Mouse (Mus musculus) heart, embryonic 15.5 days (tissue): ENCODE results near the gene Trp53i11. TPM values are rescaled to one million over a fixed set of nuclear protein-coding genes. Genes with fewer than 3 reads are reported as not detected.
A peak's percentile ranks its signal among the peaks of the same experiment; 100 is the strongest.

Experiments used
- ATAC-seq: fragments of 200-750 bp; cut with Nextera tagmentation; replicated peaks from 2 replicates; pipeline ENCODE4 v1.8.0; 2017; ENCODE audit warnings: low read depth, moderate TSS enrichment; ENCODE audit not compliant: insufficient number of reproducible peaks, insufficient read depth, low FRiP score
- H3K27ac ChIP-seq: fragments of 300-500 bp; sonication (generic); 2 replicates; pipeline ENCODE4 v1.5.1; 2015; ENCODE audit warnings: mild to moderate bottlenecking, inconsistent platforms
- H3K27me3 ChIP-seq: fragments of 300-500 bp; sonication (generic); 2 replicates; pipeline ENCODE4 v1.6.1; 2015; ENCODE audit warnings: inconsistent platforms
- H3K36me3 ChIP-seq: fragments of 300-500 bp; sonication (generic); 2 replicates; pipeline ENCODE4 v1.6.1; 2015; ENCODE audit warnings: mild to moderate bottlenecking, inconsistent platforms
- H3K4me1 ChIP-seq: fragments of 300-500 bp; sonication (generic); replicated peaks from 2 replicates; pipeline ENCODE4 v1.6.1; 2015; ENCODE audit warnings: inconsistent platforms
- H3K4me2 ChIP-seq: fragments of 300-500 bp; sonication (generic); 2 replicates; pipeline ENCODE4 v1.6.1; 2015; ENCODE audit warnings: inconsistent platforms, mild to moderate bottlenecking, moderate library complexity
- H3K4me3 ChIP-seq: fragments of 300-500 bp; sonication (generic); 2 replicates; pipeline ENCODE4 v1.5.1; 2015; ENCODE audit warnings: mild to moderate bottlenecking, inconsistent platforms
- H3K9ac ChIP-seq: fragments of 300-500 bp; sonication (generic); 2 replicates; pipeline ENCODE4 v1.6.1; 2015; ENCODE audit warnings: mild to moderate bottlenecking, inconsistent platforms
- H3K9me3 ChIP-seq: fragments of 300-500 bp; sonication (generic); replicated peaks from 2 replicates; pipeline ENCODE4 v1.6.1; 2016; ENCODE audit warnings: inconsistent platforms
- whole genome bisulfite sequencing: fragments of 180-500 bp; shearing (Covaris S2); methylation state at CpG from one replicate; pipeline ENCODE4 v1.1.7; 2015; ENCODE audit warnings: mixed read lengths; 5-methylcytosine and 5-hydroxymethylcytosine counted together
- polyA plus RNA-seq: library from polyadenylated mRNA; unstranded; fragments of >200 nt; fragmentation: Nextera tagmentation; extraction: Ambion mirVana; gene quantifications from 2 replicates; pipeline ENCODE4 v1.2.1, GENCODE M21; 2015

The Trp53i11 gene
- polyA plus RNA-seq, 1 experiment from 2014 or later, result 19.7 TPM

DNA sequence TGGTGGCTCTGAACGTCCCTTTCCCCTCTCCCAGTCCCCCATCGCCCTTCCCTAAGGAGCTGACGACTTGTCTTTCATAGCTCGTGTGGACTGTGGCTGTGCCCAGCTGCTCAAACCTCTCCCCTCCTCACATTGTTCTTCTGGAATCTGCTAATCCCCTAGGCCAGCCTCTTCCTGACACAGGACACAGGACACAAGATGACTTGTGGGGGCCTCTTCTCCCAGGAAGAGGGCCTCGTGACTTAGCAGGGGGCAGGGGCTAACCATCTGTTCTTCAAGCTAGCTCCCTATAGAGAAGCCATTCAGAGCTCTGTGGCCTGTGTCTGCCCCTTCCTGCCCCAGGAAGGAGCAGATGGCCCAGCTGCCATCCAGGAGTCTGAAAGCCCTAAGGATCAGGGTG, 13.2 kb upstream of the Trp53i11 start:
- Histone ChIP-seq H3K4me2 (no peak overlapping the region), H3K27ac (no peak overlapping the region), H3K36me3 (no peaks in the 10 kb centered on the region), H3K9me3 (no peaks in the 10 kb centered on the region), H3K4me3 (no peak overlapping the region), H3K4me1 (peaks cover 12% of the 10 kb centered on the region; the same call in 1 of the 2 replicates), H3K9ac (no peak overlapping the region), H3K27me3 (peaks cover 55% of the 10 kb centered on the region)
- WGBS, result 32% methylated on average over 5 of the region's 5 CpGs
- ATAC-seq, result no peak

DNA sequence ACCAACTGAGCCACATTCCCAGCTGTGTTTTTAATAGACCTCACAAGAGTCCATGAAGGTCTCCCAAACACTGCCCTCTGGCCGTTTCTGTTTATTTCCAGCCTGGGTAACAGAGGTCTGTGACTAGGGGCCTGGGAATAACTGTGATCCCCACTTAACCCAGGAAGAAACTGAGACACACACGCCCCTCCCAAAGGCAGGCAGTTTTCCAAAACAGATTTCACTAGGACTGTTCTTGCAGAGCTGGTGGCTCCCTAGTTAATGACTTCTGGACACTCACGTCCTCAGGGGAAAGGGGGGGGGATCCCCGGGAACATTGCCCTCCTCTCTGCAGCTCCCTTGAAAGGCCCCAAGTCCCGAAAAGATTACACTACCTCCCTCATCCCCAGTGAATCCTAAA, 12.1 kb upstream of the Trp53i11 start:
- no peak overlapping the region for H3K4me2 ChIP-seq
- H3K27me3 ChIP-seq, result peaks cover 63% of the 10 kb centered on the region
- no peak overlapping the region for H3K9ac ChIP-seq
- ATAC-seq, result 0 out of 2 replicates have a peak, but pooled peaks have one; percentile 23
- peaks cover 16% of the 10 kb centered on the region for H3K4me1 ChIP-seq
- H3K4me3 ChIP-seq, result no peak overlapping the region
- WGBS, result 45% methylated on average over 5 of the region's 5 CpGs
- H3K27ac ChIP-seq, result no peak overlapping the region
- H3K36me3 ChIP-seq, result no peaks in the 10 kb centered on the region
- H3K9me3 ChIP-seq, result no peaks in the 10 kb centered on the region

GRCm38 (mm10) chr2:93175721-93176120, 11.6 kb upstream of the Trp53i11 start:
- no peak overlapping the region for H3K9ac ChIP-seq
- no peak overlapping the region for H3K4me3 ChIP-seq
- WGBS, result 63% methylated on average over 2 of the region's 2 CpGs
- H3K36me3 ChIP-seq, result no peaks in the 10 kb centered on the region
- H3K4me1 ChIP-seq, result peaks cover 17% of the 10 kb centered on the region
- H3K27ac ChIP-seq, result no peak overlapping the region
- no peak overlapping the region for H3K4me2 ChIP-seq
- no peak for ATAC-seq
- no peaks in the 10 kb centered on the region for H3K9me3 ChIP-seq
- H3K27me3 ChIP-seq, result peaks cover 63% of the 10 kb centered on the region

DNA sequence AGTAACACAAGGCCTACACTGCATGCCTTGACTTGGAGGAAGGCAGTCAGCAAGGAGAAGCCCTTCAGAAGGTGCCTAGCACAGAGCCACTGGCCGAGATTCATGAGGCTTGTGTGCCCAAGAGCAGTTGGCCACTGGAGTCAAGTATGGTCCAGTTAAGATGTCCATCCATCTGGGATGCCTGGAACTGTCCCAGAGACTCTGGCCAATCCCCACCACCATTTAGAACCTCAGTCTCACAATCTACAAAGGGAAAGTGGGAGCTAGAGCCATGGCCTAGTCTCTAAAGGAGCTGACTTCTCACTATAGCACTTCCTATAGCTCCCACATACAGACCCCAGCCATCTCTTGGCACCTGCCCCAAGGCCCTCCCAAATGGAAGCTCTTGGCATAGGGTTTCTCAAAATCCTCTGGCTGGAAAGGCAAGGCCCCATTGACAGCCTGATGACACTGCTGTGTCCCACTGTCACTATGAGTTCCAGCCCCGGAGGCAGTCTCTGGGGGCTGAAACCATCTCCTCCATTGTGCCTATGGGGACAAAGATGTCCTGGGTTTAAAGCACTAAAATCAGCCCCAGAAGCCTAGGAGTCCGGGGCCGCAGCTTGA, 11.1 kb upstream of the Trp53i11 start:
- Histone ChIP-seq H3K4me3 (no peak overlapping the region), H3K27me3 (peaks cover 61% of the 10 kb centered on the region), H3K9ac (no peak overlapping the region), H3K4me2 (no peak overlapping the region), H3K9me3 (no peaks in the 10 kb centered on the region), H3K27ac (peak overlapping the region; percentile 21; the same call in 1 of the 2 replicates), H3K4me1 (peaks cover 14% of the 10 kb centered on the region), H3K36me3 (no peaks in the 10 kb centered on the region)
- no peak for ATAC-seq
- 43% methylated on average over 4 of the region's 4 CpGs for WGBS

DNA sequence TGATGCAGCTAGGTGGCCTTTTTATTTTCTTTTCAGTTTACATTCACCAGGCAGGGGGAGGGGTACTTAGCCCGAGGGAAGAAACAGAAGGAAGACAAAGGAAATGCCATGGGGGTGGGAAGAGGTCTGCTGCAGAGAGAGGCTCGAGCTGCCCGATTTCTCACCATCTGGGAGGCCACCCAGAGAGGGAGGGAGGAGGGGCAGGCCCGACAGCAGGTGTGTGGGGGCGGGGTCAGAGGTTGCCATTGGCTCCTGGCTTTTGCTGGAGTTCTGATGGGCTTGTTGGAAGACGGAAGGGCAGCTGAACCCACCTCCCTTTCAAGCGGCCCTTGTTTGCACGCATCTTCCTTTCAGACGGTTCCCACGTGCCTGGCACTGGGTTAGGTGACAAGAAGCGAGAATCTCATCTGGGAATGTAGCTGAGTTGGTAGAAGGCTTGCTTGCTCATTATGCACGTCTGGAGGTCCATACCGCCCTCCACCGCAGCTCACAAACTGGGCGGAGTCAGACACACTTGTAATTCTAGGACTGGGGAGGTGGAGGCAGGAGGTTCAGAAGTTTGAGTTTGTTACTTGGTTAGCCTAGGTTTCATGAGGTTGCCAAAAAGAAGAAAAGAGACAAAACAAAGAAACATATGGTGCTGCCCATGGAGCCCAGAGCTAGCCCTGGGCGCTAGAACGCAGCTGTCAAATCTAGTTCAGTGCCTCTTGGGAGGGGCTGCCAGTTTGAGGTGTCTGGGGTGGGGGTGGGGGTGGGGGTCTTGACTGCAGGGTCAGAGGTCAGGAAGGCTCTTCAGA, 10.3 kb upstream of the Trp53i11 start:
- Histone ChIP-seq H3K9ac (no peak overlapping the region), H3K4me3 (no peak overlapping the region), H3K4me1 (peaks cover 14% of the 10 kb centered on the region), H3K9me3 (no peaks in the 10 kb centered on the region), H3K36me3 (no peaks in the 10 kb centered on the region), H3K27me3 (peaks cover 62% of the 10 kb centered on the region), H3K27ac (peak overlapping the region; percentile 21; the same call in 1 of the 2 replicates), H3K4me2 (no peak overlapping the region)
- WGBS, result 8% methylated on average over 17 of the region's 17 CpGs
- no peak; the same call in 1 of the 2 replicates for ATAC-seq

GRCm38 (mm10) chr2:93177668-93178312, 9.6 kb upstream of the Trp53i11 start:
- 86% methylated on average over 20 of the region's 20 CpGs for WGBS
- ATAC-seq, result no peak
- peaks cover 14% of the 10 kb centered on the region for H3K4me1 ChIP-seq
- H3K4me2 ChIP-seq, result no peak overlapping the region
- H3K36me3 ChIP-seq, result no peaks in the 10 kb centered on the region
- H3K9me3 ChIP-seq, result no peaks in the 10 kb centered on the region
- no peak overlapping the region for H3K9ac ChIP-seq
- peaks cover 66% of the 10 kb centered on the region for H3K27me3 ChIP-seq
- no peak overlapping the region for H3K4me3 ChIP-seq
- H3K27ac ChIP-seq, result no peak overlapping the region

- H3K4me2 ChIP-seq, result no peak overlapping the region
- H3K27ac ChIP-seq, result no peak overlapping the region
- H3K4me3 ChIP-seq, result no peak overlapping the region
- peaks cover 14% of the 10 kb centered on the region for H3K4me1 ChIP-seq
- H3K36me3 ChIP-seq, result no peaks in the 10 kb centered on the region
- H3K9ac ChIP-seq, result no peak overlapping the region
- H3K9me3 ChIP-seq, result no peaks in the 10 kb centered on the region
- H3K27me3 ChIP-seq, result peaks cover 69% of the 10 kb centered on the region
- ATAC-seq, result no peak
- 64% methylated on average over 4 of the region's 4 CpGs for WGBS
These were observed 9.1 kb upstream of the Trp53i11 start for GRCm38 (mm10) chr2:93178313-93178677.

- no peaks in the 10 kb centered on the region for H3K9me3 ChIP-seq
- 74% methylated on average over 5 of the region's 5 CpGs for WGBS
- no peak overlapping the region for H3K4me3 ChIP-seq
- H3K36me3 ChIP-seq, result no peaks in the 10 kb centered on the region
- no peak overlapping the region for H3K9ac ChIP-seq
- H3K27ac ChIP-seq, result no peak overlapping the region
- peaks cover 76% of the 10 kb centered on the region for H3K27me3 ChIP-seq
- ATAC-seq, result no peak
- peak overlapping the region; percentile 69 for H3K4me2 ChIP-seq
- peaks cover 9% of the 10 kb centered on the region for H3K4me1 ChIP-seq
These were observed 7.7 kb upstream of the Trp53i11 start for GRCm38 (mm10) chr2:93179603-93180002.

DNA sequence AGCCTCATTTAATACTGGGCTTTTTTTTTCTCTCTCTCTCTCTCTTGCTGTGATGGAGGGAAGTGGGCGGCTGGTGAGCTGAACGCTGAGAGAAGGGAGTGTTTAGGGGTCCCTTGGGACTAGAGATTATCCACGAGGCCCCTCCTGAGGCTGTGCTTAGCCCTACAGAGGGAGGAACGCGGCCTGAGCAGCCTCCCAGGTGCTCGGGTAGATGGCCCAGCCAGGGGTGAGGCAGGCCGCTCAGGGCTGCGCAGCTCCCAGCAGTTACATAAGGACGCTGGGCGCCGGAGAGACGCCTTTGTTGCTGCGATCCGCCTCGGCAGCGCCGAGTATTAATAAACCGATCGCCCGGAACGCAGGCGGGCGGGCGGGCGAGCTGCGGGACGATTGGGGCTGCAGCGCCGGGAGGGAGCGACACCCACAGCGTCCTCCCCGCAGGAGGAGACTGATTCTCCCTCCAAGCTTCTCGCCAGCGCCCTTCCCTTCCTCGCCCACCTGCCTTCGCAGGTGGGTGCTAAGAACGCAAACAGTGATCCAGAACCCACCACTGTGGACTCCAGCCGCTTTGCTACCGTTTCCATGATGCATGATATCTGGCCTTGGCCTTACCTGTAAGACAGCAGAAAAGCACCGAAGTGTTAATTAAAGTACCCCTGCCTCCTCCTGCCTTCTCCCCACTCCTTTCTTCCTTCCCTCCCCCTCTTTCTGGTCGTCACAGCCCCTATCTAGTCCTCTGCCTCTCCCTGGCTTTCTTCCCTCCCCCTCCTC, 7.1 kb upstream of the Trp53i11 start:
- H3K4me1 ChIP-seq, result peaks cover 9% of the 10 kb centered on the region
- H3K9ac ChIP-seq, result peak overlapping the region; percentile 42; the same call in 1 of the 2 replicates
- ATAC-seq, result no peak
- H3K4me2 ChIP-seq, result peak overlapping the region; percentile 69
- peaks cover 80% of the 10 kb centered on the region for H3K27me3 ChIP-seq
- H3K4me3 ChIP-seq, result peak overlapping the region; percentile 41
- no peak overlapping the region for H3K27ac ChIP-seq
- no peaks in the 10 kb centered on the region for H3K9me3 ChIP-seq
- 3% methylated on average over 41 of the region's 41 CpGs for WGBS
- no peaks in the 10 kb centered on the region for H3K36me3 ChIP-seq

GRCm38 (mm10) chr2:93182859-93183258, 4.5 kb upstream of the Trp53i11 start:
- Histone ChIP-seq H3K27ac (no peak overlapping the region), H3K9ac (no peak overlapping the region), H3K36me3 (no peaks in the 10 kb centered on the region), H3K4me1 (peaks cover 12% of the 10 kb centered on the region), H3K4me3 (no peak overlapping the region), H3K9me3 (no peaks in the 10 kb centered on the region), H3K4me2 (no peak overlapping the region), H3K27me3 (peaks cover 76% of the 10 kb centered on the region)
- no peak for ATAC-seq
- 70% methylated on average over 11 of the region's 11 CpGs for WGBS
